Mouse (Mus musculus): ENCODE data around the gene Tmem132d. TPM values are rescaled to one million over a fixed set of nuclear protein-coding genes. Genes with fewer than 3 reads are reported as not detected.

Gene Tmem132d
- polyA plus RNA-seq, 1 experiment from 2014 or later = 0.19 TPM

GRCm38 (mm10) chr5:128392372-128392771 lies 40.5 kb downstream of the Tmem132d start:
- peaks cover 7% of the 10 kb centered on the region; the same call in 1 of the 2 replicates for H3K9me3 ChIP-seq (ENCODE audit: control insufficient read depth, low read depth, low read length)
- H3K4me2 ChIP-seq (replicated peaks; ENCODE audit: low read depth, low read length) = no peak overlapping the region
- no peaks in the 10 kb centered on the region for H3K4me1 ChIP-seq (ENCODE audit: control insufficient read depth, insufficient read depth, low read length)
- no peak for ATAC-seq (ENCODE audit: insufficient number of reproducible peaks, insufficient read depth, low FRiP score, low read depth)
- H3K9ac ChIP-seq (replicated peaks; ENCODE audit: low read depth, low read length) = no peak overlapping the region
- no peak overlapping the region for H3K27ac ChIP-seq (ENCODE audit: low read length)
- H3K27me3 ChIP-seq (ENCODE audit: control insufficient read depth, insufficient read depth, low read length) = no peaks in the 10 kb centered on the region
- WGBS = 91% methylated on average over 3 of the region's 3 CpGs
- H3K36me3 ChIP-seq (ENCODE audit: control insufficient read depth, insufficient read depth, low read length) = no peaks in the 10 kb centered on the region
- no peak overlapping the region for H3K4me3 ChIP-seq (ENCODE audit: low read depth, low read length)

GRCm38 (mm10) chr5:128389665-128390064 lies 43.2 kb downstream of the Tmem132d start:
- H3K36me3 ChIP-seq (ENCODE audit: control insufficient read depth, insufficient read depth, low read length) = no peaks in the 10 kb centered on the region
- peaks cover 3% of the 10 kb centered on the region; the same call in 1 of the 2 replicates for H3K9me3 ChIP-seq (ENCODE audit: control insufficient read depth, low read depth, low read length)
- H3K4me1 ChIP-seq (ENCODE audit: control insufficient read depth, insufficient read depth, low read length) = no peaks in the 10 kb centered on the region
- H3K9ac ChIP-seq (replicated peaks; ENCODE audit: low read depth, low read length) = no peak overlapping the region
- no peak for ATAC-seq (ENCODE audit: insufficient number of reproducible peaks, insufficient read depth, low FRiP score, low read depth)
- WGBS = 55% methylated on average over 4 of the region's 4 CpGs
- H3K27me3 ChIP-seq (ENCODE audit: control insufficient read depth, insufficient read depth, low read length) = no peaks in the 10 kb centered on the region
- H3K27ac ChIP-seq (ENCODE audit: low read length) = no peak overlapping the region
- no peak overlapping the region for H3K4me3 ChIP-seq (ENCODE audit: low read depth, low read length)
- no peak overlapping the region for H3K4me2 ChIP-seq (replicated peaks; ENCODE audit: low read depth, low read length)

- H3K9ac ChIP-seq (replicated peaks; ENCODE audit: low read depth, low read length) = no peak overlapping the region
- 52% methylated on average over 7 of the region's 7 CpGs for WGBS
- peaks cover 3% of the 10 kb centered on the region; the same call in 1 of the 2 replicates for H3K9me3 ChIP-seq (ENCODE audit: control insufficient read depth, low read depth, low read length)
- no peak for ATAC-seq (ENCODE audit: insufficient number of reproducible peaks, insufficient read depth, low FRiP score, low read depth)
- H3K27ac ChIP-seq (ENCODE audit: low read length) = no peak overlapping the region
- no peak overlapping the region for H3K4me2 ChIP-seq (replicated peaks; ENCODE audit: low read depth, low read length)
- no peaks in the 10 kb centered on the region for H3K27me3 ChIP-seq (ENCODE audit: control insufficient read depth, insufficient read depth, low read length)
- no peaks in the 10 kb centered on the region for H3K4me1 ChIP-seq (ENCODE audit: control insufficient read depth, insufficient read depth, low read length)
- H3K4me3 ChIP-seq (ENCODE audit: low read depth, low read length) = no peak overlapping the region
- H3K36me3 ChIP-seq (ENCODE audit: control insufficient read depth, insufficient read depth, low read length) = no peaks in the 10 kb centered on the region
Observed at GRCm38 (mm10) chr5:128388358-128389141, 44.3 kb downstream of the Tmem132d start.

- no peaks in the 10 kb centered on the region for H3K9me3 ChIP-seq (ENCODE audit: control insufficient read depth, low read depth, low read length)
- H3K4me3 ChIP-seq (ENCODE audit: low read depth, low read length) = no peak overlapping the region
- WGBS = 86% methylated on average over 3 of the region's 3 CpGs
- H3K27me3 ChIP-seq (ENCODE audit: control insufficient read depth, insufficient read depth, low read length) = no peaks in the 10 kb centered on the region
- H3K4me1 ChIP-seq (ENCODE audit: control insufficient read depth, insufficient read depth, low read length) = no peaks in the 10 kb centered on the region
- H3K4me2 ChIP-seq (replicated peaks; ENCODE audit: low read depth, low read length) = no peak overlapping the region
- no peak for ATAC-seq (ENCODE audit: insufficient number of reproducible peaks, insufficient read depth, low FRiP score, low read depth)
- H3K27ac ChIP-seq (ENCODE audit: low read length) = no peak overlapping the region
- no peak overlapping the region for H3K9ac ChIP-seq (replicated peaks; ENCODE audit: low read depth, low read length)
- H3K36me3 ChIP-seq (ENCODE audit: control insufficient read depth, insufficient read depth, low read length) = no peaks in the 10 kb centered on the region
Observed at GRCm38 (mm10) chr5:128369814-128370213, 63.1 kb downstream of the Tmem132d start.

- H3K4me2 ChIP-seq (replicated peaks; ENCODE audit: low read depth, low read length) = no peak overlapping the region
- H3K9me3 ChIP-seq (ENCODE audit: control insufficient read depth, low read depth, low read length) = no peaks in the 10 kb centered on the region
- no peak for ATAC-seq (ENCODE audit: insufficient number of reproducible peaks, insufficient read depth, low FRiP score, low read depth)
- no peak overlapping the region for H3K27ac ChIP-seq (ENCODE audit: low read length)
- no peak overlapping the region for H3K9ac ChIP-seq (replicated peaks; ENCODE audit: low read depth, low read length)
- no peaks in the 10 kb centered on the region for H3K27me3 ChIP-seq (ENCODE audit: control insufficient read depth, insufficient read depth, low read length)
- H3K4me3 ChIP-seq (ENCODE audit: low read depth, low read length) = no peak overlapping the region
- WGBS = 92% methylated on average over 7 of the region's 7 CpGs
- no peaks in the 10 kb centered on the region for H3K4me1 ChIP-seq (ENCODE audit: control insufficient read depth, insufficient read depth, low read length)
- H3K36me3 ChIP-seq (ENCODE audit: control insufficient read depth, insufficient read depth, low read length) = no peaks in the 10 kb centered on the region
Observed at GRCm38 (mm10) chr5:128369111-128369510, 63.8 kb downstream of the Tmem132d start.

- ATAC-seq (ENCODE audit: insufficient number of reproducible peaks, insufficient read depth, low FRiP score, low read depth) = no peak
- Histone ChIP-seq H3K4me1 (ENCODE audit: control insufficient read depth, insufficient read depth, low read length) (no peaks in the 10 kb centered on the region), H3K4me3 (ENCODE audit: low read depth, low read length) (no peak overlapping the region), H3K9ac (replicated peaks; ENCODE audit: low read depth, low read length) (no peak overlapping the region), H3K36me3 (ENCODE audit: control insufficient read depth, insufficient read depth, low read length) (no peaks in the 10 kb centered on the region), H3K4me2 (replicated peaks; ENCODE audit: low read depth, low read length) (no peak overlapping the region), H3K9me3 (ENCODE audit: control insufficient read depth, low read depth, low read length) (no peaks in the 10 kb centered on the region), H3K27ac (ENCODE audit: low read length) (no peak overlapping the region), H3K27me3 (ENCODE audit: control insufficient read depth, insufficient read depth, low read length) (no peaks in the 10 kb centered on the region)
- WGBS = 84% methylated on average over 3 of the region's 3 CpGs
Observed at GRCm38 (mm10) chr5:128365261-128365985, 67.5 kb downstream of the Tmem132d start.

- no peak for ATAC-seq (ENCODE audit: insufficient number of reproducible peaks, insufficient read depth, low FRiP score, low read depth)
- H3K9ac ChIP-seq (replicated peaks; ENCODE audit: low read depth, low read length) = no peak overlapping the region
- 68% methylated on average over 23 of the region's 23 CpGs for WGBS
- no peaks in the 10 kb centered on the region for H3K27me3 ChIP-seq (ENCODE audit: control insufficient read depth, insufficient read depth, low read length)
- H3K36me3 ChIP-seq (ENCODE audit: control insufficient read depth, insufficient read depth, low read length) = no peaks in the 10 kb centered on the region
- no peaks in the 10 kb centered on the region for H3K9me3 ChIP-seq (ENCODE audit: control insufficient read depth, low read depth, low read length)
- H3K27ac ChIP-seq (ENCODE audit: low read length) = no peak overlapping the region
- H3K4me2 ChIP-seq (replicated peaks; ENCODE audit: low read depth, low read length) = no peak overlapping the region
- no peak overlapping the region for H3K4me3 ChIP-seq (ENCODE audit: low read depth, low read length)
- H3K4me1 ChIP-seq (ENCODE audit: control insufficient read depth, insufficient read depth, low read length) = no peaks in the 10 kb centered on the region
Observed at GRCm38 (mm10) chr5:128360946-128361675, 71.8 kb downstream of the Tmem132d start.

- Histone ChIP-seq H3K27ac (ENCODE audit: low read length) (no peak overlapping the region), H3K4me3 (ENCODE audit: low read depth, low read length) (no peak overlapping the region), H3K4me2 (replicated peaks; ENCODE audit: low read depth, low read length) (no peak overlapping the region), H3K9me3 (ENCODE audit: control insufficient read depth, low read depth, low read length) (no peaks in the 10 kb centered on the region), H3K36me3 (ENCODE audit: control insufficient read depth, insufficient read depth, low read length) (no peaks in the 10 kb centered on the region), H3K4me1 (ENCODE audit: control insufficient read depth, insufficient read depth, low read length) (no peaks in the 10 kb centered on the region), H3K9ac (replicated peaks; ENCODE audit: low read depth, low read length) (no peak overlapping the region), H3K27me3 (ENCODE audit: control insufficient read depth, insufficient read depth, low read length) (no peaks in the 10 kb centered on the region)
- 33% methylated on average over 2 of the region's 2 CpGs for WGBS
- ATAC-seq (ENCODE audit: insufficient number of reproducible peaks, insufficient read depth, low FRiP score, low read depth) = peak; percentile 56; the same call in 1 of the 2 replicates
Observed at GRCm38 (mm10) chr5:128348835-128349234, 84.0 kb downstream of the Tmem132d start.
